Mouse (Mus musculus) left cerebral cortex, adult 18-20 months (tissue): ENCODE data around the gene Il18. TPM values are rescaled to one million over a fixed set of nuclear protein-coding genes. Genes with fewer than 3 reads are reported as not detected.

Experiments used
- DNase-seq, 2 experiments: peaks; one replicate each; pipeline ENCODE4 v3.0.0; 2021 to 2022; ENCODE audit warnings: low spot score in 2 of 2, mixed read lengths in 1 of 2
- long read RNA-seq, 2 experiments: library from polyadenylated mRNA; stranded (forward); transcript quantifications; one replicate each; pipeline ENCODE4 v2.0.0; 2021
- total RNA-seq, 2 experiments: library from RNA; stranded (reverse); gene quantifications; 2 replicates each; pipeline ENCODE4 v1.2.3; 2021

Il18 gene
- total RNA-seq = 10 to 100 TPM; 23.2 to 23.6 TPM
- long read RNA-seq, experiment 1, partial matches to known transcripts = 3 of 24 reads
- long read RNA-seq, experiment 1, other reads (novel, unspliced or antisense) = 21 of 24 reads
- long read RNA-seq, experiment 2, partial matches to known transcripts = 1 of 13 reads
- long read RNA-seq, experiment 2, other reads (novel, unspliced or antisense) = 12 of 13 reads

- DNase-seq = peak; percentile 57 to 62
Measured at GRCm38 (mm10) chr9:50554241-50555093, at the start of gene Il18. TSS of gene Il18 (plus strand) at chr9:50554827.

GRCm38 (mm10) chr9:50505405-50505804 is 49.2 kb upstream of the Il18 start:
- no peak for DNase-seq

GRCm38 (mm10) chr9:50507570-50507969 is 47.1 kb upstream of the Il18 start:
- DNase-seq = no peak

DNA sequence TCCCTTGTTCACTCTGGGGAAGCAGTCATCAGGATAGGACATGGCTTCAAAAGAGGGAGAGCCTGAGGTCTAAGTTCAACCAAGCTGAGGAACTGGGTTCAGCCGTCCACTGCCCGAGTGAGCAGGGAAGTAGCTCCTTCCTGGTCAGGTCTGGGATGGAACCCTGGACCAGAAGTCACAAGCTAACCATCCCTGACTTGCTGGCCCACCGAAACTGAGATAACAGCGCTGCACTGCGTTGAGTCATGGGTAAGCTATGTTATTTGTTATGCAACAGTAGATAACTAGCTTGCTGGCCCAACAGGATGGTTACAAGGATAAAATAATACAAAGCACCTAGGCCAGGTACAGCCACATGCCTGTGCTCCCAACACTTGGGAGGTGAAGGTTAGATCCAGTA is 39.2 kb upstream of the Il18 start:
- DNase-seq = no peak

DNA sequence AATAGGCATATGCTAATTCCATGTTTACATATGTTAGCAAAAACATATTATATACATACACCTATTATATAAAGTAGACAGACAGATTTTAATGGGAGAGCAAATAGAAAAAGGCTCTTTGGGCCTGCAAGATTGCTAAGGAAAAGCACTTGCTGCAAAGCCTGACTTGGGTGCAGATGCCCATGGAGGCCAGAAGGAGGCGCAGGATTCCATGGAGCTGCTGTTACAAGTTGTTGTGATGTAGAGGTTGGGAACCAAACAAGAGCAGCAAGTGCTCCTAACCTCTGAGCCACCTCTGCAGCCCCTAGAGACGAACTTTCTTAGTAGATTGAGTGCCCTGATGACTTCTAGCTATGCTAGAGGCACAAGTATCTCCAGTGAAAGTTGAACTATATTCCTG is 35.8 kb upstream of the Il18 start:
- no peak for DNase-seq

GRCm38 (mm10) chr9:50520748-50521147 is 33.9 kb upstream of the Il18 start:
- no peak for DNase-seq

GRCm38 (mm10) chr9:50521562-50521961 is 33.1 kb upstream of the Il18 start:
- no peak for DNase-seq

GRCm38 (mm10) chr9:50522574-50522973 is 32.1 kb upstream of the Il18 start:
- no peak for DNase-seq

DNA sequence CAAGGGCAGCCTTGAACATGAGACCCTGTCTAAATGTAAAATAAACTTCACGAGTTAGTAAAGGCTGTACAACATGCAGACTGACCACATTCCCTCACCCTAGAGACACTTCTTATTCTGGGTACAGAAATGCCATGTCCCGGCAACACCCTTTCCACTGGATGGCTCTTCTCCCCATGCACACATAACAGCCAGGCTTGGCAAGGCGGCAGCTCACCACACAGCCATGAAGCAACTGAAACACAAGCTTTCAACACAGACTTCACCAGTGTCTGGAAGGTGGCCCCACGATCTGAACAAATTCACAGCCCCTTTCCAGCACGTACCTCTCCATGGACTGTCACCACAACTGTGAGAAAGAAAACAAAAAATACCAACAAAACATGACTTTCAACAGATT is 29.7 kb upstream of the Il18 start:
- no peak for DNase-seq

DNA sequence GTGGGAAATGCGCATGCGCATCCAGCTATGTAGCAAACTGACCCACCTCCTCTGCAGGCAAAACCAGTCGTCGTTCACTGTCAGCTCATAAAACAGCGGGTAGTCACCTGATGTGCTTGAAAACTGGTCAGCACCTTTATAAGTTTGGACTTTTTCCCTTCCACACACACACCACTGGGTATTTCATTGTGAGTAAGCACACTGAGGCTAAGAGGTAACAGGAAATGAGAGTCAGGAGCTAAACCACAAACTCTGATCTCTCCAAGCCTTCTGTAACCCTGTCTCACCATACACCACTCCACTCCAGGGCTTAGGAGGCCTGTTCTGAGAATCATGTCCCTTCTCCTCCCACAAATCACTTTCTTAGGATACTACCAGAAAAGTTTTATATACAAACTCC is 29.0 kb upstream of the Il18 start:
- DNase-seq = no peak

DNA sequence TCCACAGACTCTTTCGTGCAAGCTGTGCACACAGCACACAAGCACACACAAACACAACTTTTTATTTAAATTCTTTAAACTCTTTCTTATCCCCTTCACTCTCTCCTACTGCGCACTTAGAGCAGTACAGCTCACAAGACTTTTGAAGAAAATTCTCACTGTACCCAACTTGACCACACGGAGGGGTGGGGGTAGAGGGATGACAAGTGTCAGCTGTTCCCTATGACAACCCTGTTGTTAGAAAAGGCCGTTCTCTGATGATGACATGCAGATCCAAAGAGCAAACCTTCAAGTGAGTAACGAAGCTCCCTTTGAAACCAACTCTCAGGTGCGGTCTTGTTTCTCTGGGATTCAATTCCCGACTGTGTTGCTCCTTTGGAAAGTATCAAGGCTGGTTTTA is 26.8 kb upstream of the Il18 start:
- no peak for DNase-seq

DNA sequence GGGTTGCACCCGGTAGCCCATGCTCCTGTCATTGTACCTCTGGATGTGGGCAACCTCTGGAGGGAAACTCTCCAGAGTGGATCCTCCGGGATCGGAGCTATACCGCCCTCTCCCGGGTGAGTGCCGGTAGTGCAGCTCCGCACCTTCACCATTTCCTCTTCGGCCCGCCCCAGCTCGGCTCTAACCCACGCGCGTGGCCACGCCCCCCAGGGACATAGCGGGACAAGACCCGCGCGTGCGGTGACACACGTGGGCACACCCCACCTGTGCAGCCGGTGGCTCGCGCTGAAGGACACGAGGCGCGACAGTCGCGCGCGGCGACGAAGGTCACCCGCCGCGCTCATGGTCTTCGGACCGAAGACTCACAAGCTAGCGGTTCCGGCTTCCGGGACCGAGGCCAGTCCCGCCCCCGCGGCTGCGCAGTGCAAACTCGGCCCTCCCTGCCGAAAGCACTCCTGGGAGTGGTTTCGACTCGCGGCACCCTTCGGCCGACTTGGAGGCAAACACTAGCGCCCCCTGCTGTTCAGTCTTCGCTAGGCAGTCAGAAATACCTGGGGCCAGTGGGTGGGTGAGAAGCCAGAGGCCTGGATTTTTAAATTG is 26.2 kb upstream of the Il18 start, which contains the start of gene Pts:
Gene Pts, minus strand, starts transcription at position 432 of the 600 bp plus-strand sequence.
- DNase-seq = peak; percentile 96 to 97

DNA sequence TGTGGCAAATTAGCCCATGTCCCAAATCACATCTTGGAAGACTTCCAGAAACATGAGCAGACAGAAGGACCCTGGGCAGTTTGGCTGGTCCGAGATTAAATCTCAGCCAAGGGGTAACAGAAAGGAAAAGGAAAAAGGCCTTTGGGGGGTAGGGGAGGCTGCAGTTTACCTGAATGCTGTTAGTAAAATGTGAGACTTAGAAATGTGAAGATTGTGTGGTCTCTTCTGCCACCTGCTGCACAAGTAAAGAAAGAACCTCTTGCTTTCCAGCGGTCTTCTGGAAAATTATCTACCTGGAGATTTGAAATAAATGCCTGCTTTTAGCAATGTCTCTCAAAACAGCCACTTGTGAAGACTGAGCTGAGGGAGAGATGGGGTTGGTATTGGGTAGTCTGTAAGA is 23.7 kb upstream of the Il18 start:
- DNase-seq = peak; percentile 22 to 35

DNA sequence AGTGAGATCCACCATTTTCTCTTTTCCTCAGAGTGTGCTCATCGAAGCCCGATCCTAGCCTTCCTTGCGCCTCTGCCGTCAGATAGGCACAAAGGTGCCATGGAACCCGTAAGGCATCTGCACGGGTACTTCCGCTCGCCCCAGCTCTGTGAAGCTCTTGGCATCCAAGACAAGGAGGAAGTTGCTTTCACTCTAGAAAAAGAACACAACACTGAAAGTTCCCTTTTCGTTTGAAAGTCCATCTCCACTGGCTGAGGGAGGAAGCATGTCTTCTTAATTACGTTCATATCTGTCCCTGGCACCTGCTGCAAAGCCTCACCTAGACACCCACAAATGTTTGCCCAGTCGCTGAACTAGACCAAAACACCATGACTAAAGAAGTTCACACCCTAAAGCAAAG is 21.3 kb upstream of the Il18 start:
- no peak for DNase-seq

DNA sequence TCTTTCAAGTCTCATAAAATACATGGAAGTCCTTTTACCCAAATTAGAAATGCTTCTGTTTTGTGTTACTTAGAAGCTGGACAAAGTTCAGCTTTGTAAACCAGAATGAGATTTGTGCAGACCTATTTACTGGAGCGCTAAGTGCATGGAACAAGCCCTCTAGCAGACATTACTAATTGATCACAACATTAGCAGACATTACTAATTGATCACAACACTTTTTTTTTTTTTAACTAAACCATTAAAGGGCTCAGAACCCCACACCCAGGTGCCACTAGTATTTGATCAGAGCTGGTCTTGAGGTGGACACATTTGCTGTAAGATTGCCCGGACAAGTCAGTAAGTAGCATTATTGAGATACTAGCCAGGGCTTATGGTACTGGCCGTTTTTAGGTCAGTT is 20.8 kb upstream of the Il18 start:
- no peak for DNase-seq

DNA sequence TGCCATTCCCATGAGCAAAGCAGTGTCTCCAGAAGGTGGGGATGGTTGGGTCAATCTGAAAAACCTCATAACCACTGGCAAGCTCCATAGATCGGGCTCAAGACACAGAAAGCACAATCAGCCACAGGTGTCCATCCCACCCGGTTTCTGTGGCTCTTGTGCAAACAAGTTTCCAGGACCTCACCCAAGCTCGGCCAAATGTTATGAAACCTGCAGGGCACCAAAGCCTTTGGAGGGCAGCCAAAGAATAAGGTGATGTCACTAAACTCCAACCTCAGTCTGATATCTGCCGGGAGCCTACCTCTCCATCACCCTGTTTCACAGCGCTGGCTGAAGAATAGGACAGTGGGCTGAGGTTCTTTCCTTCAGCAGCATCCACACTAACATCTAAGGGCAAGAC is 18.7 kb upstream of the Il18 start:
- DNase-seq = no peak

DNA sequence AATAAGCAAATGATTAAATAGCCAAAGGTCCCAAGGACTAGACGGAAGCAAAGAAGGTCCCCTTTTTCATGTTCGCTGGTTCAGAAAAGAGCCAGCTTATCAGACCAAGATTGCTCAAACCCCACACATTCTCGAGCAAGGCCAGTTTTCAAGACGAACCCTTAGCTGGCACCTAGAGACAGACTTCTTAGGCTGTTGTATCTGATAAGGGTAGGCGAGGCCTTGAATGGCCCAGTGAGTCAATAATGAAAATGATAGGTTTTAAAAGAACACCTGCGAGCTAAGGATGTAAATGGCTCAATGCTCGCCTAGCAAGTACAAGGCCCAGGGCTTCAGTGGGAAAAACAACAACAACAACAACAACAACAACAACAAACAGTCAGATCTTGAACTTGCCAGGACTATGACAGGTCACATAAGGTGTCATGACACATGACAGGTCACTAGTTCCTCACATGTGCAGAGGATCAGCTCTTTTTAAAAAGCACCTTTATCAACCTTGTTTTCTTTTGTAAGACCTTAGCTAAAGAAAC is 18.0 kb upstream of the Il18 start:
- no peak for DNase-seq

- DNase-seq = no peak
Measured at GRCm38 (mm10) chr9:50537295-50537694, 17.3 kb upstream of the Il18 start.

DNA sequence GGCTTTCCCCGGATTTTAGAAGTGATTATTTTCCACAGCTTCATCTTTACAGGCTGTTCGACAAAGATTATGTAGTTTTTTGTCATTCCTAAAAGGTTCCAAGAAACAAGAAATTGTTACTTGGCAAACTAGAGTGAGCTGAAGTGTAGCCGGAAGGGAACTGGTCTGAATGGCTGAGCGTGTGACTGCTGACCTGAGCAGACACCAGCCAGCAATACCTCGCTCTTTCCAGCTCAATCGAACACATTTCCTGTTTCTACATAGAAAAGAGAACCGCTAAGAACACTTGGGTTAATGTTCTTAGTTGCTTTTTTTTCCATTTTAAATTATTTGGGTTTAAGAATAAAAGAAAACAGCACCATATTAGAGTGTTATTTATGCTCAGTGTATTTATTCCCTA is 14.5 kb upstream of the Il18 start:
- no peak for DNase-seq

- DNase-seq = no peak
Measured at GRCm38 (mm10) chr9:50542401-50542800, 12.2 kb upstream of the Il18 start.

DNA sequence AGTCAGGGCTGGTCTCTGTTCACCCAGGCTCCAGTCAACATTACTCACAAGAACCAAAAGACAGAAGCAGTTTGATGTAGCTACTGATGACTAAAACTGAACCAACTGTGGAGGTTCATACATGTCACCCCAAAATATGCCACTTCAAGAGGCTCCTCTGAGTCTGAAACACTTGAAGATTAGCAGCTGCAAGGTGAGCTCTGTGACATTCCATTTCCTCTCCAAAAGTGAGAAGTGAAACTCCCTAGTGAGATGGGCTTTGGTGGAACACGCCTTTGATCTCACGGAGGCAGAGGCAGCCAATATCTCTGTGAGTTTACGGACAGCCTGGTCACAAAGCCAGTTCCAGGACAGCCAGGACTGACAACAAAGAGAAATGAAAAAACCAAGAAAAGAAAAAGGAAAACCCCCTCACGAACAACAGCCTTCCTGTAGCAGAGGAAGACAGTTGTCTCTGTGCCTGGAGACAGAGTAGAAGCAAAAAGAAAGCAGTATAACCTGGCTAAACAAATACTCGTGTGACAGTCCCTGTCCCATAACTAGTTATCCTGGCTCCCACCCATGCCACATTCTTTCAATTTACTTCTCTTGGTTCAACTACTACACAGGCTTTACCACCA is 6.7 kb upstream of the Il18 start:
- no peak for DNase-seq

DNA sequence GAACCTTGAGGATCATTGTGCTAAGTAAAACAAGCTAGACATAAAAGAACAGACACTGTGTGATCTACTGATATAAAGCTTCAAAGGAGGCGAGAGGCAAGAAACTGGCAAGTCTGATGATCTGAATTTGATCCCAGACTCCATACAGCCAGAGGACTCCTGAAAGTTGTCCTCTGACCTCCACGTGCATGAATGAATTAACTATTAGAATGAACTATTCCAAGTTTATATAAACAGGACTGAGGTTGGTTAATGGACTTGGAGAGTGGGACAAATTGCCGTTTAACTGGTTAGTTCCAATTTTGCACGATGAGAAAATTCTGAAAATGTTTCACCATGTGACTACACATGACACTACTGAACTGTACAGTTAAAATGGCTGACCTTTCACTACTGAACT is 5.7 kb upstream of the Il18 start:
- DNase-seq = no peak
